Mouse (Mus musculus): ENCODE results near the gene Slc39a11. TPM values are rescaled to one million over a fixed set of nuclear protein-coding genes. Genes with fewer than 3 reads are reported as not detected.

Slc39a11 gene
- total RNA-seq, 2 experiments from 2014 or later: 17.7 to 19.1 TPM

DNA sequence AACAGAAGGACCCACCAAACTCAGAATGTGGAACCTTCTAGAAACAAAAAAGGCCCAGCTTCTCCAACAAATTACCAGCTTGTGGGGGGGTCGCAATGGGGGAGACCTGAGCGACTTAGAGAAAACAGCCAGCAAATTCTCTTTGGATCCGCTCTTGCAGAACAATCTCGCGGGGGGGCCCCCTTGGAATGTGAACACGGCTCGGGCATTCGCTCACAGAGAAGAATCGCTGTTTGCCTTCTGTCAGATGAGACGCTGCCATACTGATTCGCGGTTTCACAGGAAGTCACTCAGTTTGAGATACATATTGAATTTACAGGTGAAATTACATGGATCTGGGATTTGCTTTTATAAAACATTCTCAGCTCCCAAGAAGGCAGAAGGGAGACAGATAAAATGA, 91.4 kb downstream of the Slc39a11 start:
- ATAC-seq (replicated peaks; ENCODE audit: low FRiP score, low TSS enrichment, poor library complexity, severe bottlenecking): no peak

DNA sequence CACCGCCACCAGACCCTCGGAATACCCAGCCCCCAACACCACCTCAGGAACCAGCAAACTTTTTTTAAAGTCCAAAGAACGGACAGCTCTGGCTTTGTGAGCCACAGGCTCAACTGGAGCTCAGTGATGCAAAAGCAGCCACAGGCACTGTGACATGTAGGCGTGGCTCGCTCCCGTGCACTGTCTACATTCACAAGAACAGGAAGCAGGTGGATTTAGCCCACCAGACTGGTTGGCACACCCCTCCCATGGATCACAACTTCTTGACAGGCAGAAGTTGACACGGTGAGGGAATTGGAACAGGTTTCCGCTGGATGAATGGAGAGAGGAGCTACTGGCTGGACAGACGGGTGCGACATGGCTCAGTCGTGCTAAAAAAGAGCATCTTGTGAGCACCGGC, 93.7 kb downstream of the Slc39a11 start:
- ATAC-seq (replicated peaks; ENCODE audit: low FRiP score, low TSS enrichment, poor library complexity, severe bottlenecking): no peak

DNA sequence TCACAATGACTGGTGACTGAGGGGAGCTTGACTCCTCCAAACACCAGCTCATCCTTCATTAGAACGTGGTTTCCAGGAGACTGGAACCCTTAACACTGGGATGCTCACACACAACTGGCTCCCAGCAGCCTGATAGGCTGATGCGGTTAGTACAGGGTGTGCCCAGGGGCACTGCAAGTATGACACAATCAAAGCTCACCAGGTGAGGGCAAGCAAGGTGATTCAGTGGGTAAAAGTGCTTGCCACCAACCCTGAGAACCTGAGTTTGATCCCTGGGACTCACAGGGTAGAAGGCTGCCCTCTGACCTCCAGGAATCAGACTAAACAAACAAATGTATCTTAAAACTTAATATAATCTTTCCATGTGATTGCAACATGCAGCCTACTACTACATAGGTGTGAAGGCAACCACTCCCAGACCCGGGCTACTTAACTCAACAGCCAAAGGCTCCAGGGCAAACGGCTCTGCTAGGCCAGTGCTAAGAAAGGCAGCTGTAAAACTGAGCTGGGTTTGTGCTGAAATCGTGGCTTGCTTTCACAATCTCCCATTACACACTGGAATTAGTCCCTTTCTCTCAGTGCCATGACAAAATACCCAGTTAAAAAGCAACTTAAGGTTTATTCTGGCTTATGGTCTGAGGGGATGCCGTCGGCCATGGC, 95.0 kb downstream of the Slc39a11 start:
- no peak for ATAC-seq (replicated peaks; ENCODE audit: low FRiP score, low TSS enrichment, poor library complexity, severe bottlenecking)

DNA sequence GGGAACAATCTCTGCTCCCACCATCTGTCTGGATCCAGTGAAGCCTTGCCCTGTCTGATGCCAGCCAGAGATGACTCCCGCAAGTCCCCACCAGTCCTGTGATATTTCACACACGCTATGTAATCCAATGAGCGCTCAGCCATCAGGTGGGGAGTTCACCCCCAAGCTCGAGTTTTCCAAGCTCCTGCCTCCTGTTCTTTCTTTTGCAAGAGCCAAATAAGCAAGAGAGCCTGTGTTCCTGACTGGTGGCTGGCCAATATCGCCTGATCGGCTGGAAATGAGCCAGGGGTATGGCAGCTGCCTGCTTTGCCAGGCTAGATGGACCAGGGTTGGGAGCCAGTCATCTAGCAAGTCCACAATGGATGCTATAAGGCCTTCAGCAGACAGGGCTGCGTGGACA, 95.7 kb downstream of the Slc39a11 start:
- ATAC-seq (replicated peaks; ENCODE audit: low FRiP score, low TSS enrichment, poor library complexity, severe bottlenecking): no peak

DNA sequence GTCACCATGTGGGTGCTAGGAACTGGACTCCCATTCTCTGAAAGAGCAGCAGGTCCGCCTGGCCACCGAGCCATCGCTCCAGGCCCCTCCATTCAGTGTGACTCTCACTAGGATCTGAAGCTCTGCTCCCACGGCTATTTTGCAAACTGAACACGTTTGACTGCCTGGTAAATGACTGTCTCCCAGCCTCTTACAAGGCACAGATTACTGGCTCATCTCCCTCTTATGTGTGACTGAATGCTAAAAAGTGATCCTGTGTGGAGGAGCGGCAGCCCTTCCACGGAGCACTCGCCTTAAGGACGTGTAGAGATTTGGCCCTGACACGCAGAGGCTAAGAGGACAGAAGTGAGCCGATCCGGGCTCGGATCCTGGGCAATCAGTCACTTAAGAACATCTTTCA, 96.3 kb downstream of the Slc39a11 start:
- ATAC-seq (replicated peaks; ENCODE audit: low FRiP score, low TSS enrichment, poor library complexity, severe bottlenecking): no peak

DNA sequence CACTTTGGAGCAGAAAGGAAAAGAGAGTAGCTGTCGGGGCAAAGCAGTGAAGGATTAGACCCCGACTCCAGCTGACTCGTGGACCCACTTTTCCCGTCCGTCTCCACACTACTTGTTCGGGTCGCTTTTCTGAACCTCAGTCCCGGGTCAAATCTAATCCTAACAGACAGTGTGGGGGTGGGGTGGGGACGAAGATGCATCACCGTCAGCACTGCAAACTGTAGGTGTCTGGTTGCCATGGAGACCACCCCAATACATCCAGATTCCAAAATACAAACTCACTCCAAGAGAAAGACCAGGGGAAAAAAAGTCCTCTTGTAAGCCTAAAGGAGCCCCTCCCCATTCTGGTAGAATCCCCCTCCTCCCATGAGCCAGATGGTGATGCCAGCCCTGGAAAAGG, 97.3 kb downstream of the Slc39a11 start:
- no peak for ATAC-seq (replicated peaks; ENCODE audit: low FRiP score, low TSS enrichment, poor library complexity, severe bottlenecking)

DNA sequence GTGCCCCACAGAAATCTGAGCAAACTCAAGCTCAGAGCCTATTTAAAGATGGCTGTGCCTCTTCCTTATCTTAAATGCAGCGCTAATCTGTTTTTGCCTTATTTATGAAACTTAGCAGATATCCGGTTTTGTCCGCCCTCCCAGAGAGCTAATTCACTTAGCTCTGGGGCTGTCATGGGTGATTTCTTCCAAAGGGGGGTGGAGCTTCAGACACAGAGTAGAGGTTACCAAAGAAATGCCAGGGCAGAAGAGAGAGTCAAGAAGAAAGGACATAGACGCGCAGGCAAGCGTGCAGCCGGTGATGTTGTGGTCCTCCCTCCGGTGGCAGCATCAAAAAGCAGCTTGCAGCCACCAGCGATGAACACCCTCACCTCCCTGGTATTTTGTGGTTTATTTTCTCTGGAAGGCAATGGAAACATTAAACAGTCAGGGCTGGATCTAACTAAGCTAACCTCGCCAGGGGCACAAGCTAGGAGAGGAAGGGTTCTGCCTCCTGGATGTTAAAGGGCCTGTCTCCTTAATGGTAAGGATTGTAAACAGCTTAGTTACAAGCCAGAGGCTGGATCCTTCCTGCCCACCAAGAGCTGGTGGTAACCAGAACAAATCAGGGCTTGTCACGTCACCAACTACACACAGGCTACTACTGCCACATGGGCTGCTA, 103.5 kb downstream of the Slc39a11 start:
- peak; percentile 80 for ATAC-seq (replicated peaks; ENCODE audit: low FRiP score, low TSS enrichment, poor library complexity, severe bottlenecking)

DNA sequence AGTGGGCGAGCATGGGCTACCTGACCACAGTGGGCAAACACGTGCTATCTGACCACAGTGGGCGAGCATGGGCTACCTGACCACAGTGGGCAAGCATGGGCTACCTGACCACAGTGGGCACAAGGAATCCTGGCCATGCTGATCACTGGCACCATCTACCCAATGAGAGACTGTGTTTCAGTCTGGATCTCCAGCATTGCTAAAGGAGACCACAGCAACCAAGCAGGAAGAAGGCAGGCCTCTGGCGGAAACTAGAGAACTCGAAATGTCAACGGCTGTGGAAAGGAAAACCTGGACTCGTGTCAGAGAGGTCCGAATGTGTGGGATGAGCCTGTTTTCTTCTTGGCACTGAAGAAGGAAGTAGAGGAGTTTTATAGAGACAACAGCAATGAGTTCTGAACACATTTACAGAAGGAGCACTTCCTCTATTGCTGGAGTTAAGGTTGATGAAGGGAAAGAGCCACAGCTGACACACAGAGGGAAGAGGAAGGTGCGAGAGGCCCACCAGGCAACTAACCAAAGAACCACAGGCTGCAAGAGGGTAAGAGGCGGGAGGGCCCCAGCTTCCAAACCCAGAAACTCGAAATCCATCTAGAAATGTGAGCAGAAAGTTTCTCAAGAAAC, 105.8 kb downstream of the Slc39a11 start:
- ATAC-seq (replicated peaks; ENCODE audit: low FRiP score, low TSS enrichment, poor library complexity, severe bottlenecking): no peak

DNA sequence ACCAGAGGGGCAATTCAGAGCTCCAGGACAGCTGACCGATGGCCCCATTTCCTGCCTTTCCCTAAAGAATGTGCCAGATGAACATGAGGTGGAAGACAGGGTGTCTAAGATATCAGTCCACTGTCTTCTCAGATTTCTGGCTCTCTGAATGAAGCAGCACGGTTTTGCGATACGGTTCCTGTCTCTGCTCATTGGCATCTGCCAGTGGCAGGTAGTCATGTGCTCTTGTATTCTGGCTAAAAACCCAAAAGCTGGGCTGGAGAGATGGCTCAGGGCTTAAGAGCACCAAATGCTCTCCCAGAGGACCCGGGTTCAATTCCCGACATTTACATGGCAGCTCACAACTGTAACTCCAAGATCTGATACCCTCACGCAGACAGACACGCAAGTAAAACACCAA, 108.8 kb downstream of the Slc39a11 start:
- no peak for ATAC-seq (replicated peaks; ENCODE audit: low FRiP score, low TSS enrichment, poor library complexity, severe bottlenecking)

DNA sequence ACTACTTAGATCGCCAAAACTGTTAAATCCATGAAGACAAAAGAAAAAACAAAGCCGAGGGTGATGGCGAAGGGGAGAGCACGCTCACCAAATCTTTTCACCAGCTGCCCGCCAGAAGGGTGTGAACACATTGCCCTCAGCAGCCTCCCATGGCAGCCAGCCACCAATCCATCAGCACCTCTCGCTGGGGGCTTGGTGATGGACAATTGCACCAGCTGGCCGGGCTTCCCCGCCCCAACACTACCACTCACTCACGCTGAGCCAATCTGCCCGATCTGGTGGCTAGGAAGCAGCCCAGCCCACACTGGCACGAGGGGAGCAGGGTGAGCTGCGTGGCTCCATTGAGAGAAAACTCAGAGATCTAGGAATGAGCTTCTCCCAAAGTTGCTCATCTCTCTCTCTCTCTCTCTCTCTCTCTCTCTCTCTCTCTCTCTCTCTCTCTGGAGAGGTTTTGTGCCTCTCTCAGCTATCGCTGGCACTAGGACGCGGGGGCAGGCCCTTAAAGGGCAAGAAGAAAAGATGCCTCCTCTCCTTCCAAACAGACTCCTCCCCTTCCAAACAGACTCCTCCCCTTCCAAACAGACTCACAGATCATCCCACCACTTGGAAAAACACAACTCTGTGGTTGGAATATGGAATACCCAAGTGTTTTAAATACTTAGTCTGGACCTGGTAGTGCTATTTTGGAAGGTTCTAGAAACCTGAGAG, 110.2 kb downstream of the Slc39a11 start:
- no peak for ATAC-seq (replicated peaks; ENCODE audit: low FRiP score, low TSS enrichment, poor library complexity, severe bottlenecking)

DNA sequence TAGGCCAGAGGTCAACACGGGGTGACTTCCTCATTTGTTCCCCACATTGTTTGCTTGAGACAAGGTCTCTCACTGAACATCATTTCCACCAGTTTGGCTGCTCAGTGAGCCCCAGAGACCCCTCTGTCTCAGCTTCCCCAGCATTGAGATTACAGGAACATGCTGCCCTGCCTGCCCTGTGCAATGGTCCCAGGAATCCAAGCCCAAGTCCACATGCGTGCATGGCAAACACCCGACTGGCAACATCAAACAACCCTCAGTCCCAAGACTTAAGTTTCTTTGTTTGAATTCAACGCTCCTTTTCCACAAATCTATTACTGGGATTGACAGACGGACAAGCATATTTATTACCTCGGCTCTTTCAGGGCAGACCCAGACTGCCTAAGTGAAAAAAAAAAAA, 110.8 kb downstream of the Slc39a11 start:
- no peak for ATAC-seq (replicated peaks; ENCODE audit: low FRiP score, low TSS enrichment, poor library complexity, severe bottlenecking)

DNA sequence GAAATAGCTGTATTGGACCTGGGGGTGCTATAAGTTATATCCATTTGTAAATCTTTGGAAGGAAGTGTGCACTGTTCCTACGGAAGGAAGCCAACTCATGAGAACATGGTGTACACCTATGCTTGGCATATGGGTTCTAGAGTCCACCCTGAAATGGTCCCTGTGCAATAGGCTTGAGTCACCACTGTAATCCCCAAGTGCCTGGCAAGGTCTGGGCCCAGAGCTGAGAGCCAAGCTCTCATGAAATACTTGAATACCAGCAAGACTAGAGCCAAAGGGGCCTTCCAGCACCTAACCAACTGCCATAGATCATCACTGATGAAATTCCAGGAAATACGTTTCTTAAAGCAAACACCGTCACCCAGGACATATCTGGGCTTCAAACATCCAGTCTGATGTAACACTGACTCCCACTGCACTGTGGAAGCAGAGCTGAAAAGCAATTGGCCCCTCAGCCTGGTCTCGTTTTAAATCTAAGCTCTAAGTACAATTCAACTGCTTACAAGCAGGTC, 111.4 kb downstream of the Slc39a11 start:
- no peak for ATAC-seq (replicated peaks; ENCODE audit: low FRiP score, low TSS enrichment, poor library complexity, severe bottlenecking)

DNA sequence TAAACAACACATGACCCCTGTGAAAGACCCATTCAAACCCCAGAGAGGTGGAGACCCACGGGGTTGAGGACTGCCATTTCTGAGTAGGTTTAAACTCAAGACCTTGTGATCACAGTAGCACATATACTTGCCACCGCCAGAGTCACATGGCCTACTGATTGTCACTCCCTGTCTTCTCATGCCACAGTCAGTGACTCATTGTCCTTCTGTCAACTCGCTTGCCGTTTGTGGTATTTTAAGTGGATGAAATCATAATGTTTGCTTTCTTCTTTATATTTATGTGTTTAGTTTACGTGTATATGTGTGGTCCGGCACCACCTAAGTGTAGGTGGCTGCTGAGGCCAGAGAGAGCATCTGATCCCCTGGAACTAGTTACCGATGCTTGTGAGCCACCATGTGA, 112.2 kb downstream of the Slc39a11 start:
- no peak for ATAC-seq (replicated peaks; ENCODE audit: low FRiP score, low TSS enrichment, poor library complexity, severe bottlenecking)

DNA sequence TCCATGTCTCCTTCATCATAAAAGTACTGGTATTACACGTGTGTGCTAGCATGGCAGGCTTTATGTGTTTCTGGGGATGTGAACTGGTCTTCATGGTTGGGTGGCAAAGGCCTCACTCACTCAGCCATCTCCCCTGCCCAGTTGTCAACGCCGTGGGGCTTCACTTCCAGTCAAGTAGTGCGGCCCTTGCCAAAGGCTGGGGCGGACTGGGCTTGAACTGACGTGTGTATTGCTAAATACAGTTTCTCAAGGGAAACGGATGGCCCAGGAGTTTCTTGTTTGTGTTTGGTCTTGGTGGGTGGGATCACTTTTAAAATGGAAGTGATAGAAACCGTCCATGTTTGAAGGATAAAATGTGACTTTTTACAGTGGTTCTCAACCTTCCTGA, 112.7 kb downstream of the Slc39a11 start:
- no peak for ATAC-seq (replicated peaks; ENCODE audit: low FRiP score, low TSS enrichment, poor library complexity, severe bottlenecking)

DNA sequence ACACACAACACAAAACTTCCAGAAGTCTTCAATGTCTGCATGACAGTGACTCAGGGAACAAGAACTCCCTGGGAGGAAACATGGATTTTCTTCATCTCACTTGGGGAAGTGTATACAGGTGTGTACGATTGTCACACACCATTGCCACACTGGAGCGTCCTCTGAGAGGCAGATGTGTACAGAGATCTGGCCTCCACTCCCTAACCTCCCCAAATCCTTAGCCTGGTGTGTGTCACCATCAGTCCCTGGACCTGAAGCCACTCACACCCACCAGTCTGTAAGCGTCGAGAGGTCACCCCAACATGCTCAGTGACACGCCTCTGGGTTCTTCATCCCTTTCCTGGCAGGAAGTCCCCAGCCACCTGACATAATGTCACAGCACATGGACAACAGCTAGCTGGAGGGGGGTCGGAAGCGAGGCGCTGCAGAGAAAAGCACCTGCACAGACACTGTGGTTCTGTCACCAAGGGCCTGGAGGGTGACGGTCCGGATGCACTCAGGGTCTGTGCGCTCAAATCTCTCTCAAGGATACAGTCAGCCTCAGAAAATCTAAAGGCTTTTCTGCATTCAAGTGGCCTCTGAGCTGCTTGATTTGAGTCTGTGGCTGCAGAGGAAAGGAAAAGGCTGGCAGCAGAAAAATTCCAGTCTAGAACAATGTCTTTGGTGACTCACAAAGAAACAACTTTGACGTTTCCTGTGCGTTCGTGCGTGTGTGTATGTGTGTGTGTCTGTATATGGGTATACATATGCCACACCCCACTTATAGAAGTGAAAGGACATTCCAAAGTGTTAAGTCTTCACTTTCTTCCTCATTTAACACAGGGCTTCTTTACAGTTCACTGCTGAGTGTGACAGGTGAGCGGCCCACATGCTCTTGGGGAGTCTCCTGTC, 113.3 kb downstream of the Slc39a11 start:
- no peak for ATAC-seq (replicated peaks; ENCODE audit: low FRiP score, low TSS enrichment, poor library complexity, severe bottlenecking)

DNA sequence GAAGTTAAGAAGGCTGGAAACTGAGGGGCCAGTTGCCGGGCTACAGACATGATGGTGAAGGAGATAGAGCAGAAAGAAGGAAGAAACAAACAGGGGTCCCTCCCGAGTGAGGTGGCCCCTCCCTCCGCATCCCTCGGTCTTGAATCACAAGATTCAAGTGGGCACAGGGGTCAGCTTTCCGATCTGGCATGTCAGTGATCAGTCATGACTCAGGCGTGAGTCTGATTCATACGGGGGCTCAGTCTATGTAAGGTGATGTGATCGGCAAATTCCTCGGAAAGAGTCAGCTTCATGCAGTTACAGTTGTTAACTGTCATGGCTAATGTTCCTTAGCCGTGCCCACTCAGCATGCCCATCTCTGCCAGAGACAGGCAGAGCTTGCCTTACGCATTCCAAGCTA, 115.5 kb downstream of the Slc39a11 start:
- ATAC-seq (replicated peaks; ENCODE audit: low FRiP score, low TSS enrichment, poor library complexity, severe bottlenecking): no peak

DNA sequence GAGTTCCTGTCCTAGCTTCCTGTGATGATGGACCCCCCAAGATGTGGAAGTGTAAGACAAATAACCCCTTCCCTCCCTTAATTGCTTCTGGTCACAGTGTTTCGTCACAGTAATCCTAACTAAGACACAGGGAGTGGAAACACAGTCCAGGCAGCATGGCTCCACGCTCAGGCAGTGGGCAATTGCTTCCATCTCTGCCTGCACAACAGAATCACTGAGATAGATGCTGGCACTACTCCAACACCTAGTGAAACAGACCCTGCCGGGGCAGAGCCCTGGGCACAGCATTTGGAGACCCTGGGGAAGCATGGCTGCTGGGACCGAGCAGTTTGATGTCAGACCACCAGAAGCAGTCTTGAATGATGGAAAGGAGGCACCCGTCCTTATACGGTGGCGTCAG, 115.9 kb downstream of the Slc39a11 start:
- ATAC-seq (replicated peaks; ENCODE audit: low FRiP score, low TSS enrichment, poor library complexity, severe bottlenecking): no peak

DNA sequence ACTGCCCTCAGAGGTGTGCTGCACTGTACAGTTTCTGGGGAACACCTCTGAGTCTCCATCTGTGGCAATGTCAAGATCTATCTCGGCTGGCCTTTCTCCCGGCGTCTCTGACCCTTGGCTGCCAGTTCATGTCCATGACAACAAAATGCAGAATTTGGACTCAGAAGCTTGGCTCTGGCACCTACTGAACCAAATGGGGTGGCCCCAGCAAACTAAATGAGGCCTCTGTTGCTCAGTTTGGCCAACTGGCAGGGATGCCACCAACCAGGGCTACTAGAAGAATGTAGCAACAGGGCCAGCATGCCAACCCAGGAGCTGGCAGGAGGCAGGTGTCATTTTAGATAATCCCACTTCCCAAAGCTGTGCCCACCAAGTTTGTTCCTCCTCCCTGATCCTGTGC, 121.5 kb downstream of the Slc39a11 start:
- ATAC-seq (replicated peaks; ENCODE audit: low FRiP score, low TSS enrichment, poor library complexity, severe bottlenecking): no peak

DNA sequence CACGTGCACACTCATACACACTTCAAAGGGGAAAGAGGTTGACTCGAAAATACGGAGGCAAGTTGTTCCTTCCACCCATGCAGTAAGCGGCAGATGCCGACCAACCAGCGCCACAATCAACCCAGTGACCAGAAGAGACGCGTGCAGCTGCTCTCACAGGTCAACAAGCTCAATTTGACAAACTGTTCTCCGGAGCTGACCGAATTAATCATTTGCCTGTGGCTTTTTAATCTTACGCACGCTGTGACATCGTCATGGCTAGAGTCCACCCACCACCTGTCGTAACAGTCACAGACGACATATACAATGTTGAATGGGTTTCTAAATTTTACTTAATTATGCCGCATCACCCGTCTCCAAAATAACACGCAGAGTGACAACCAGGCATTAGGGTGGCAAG, 124.1 kb downstream of the Slc39a11 start:
- no peak for ATAC-seq (replicated peaks; ENCODE audit: low FRiP score, low TSS enrichment, poor library complexity, severe bottlenecking)

Data from megakaryocyte-erythroid progenitor cell, adult 5-6 weeks (primary cell).